Mouse (Mus musculus): ENCODE data around the gene Rbms3. TPM values are rescaled to one million over a fixed set of nuclear protein-coding genes. Genes with fewer than 3 reads are reported as not detected.

Gene Rbms3
- polyA plus RNA-seq, 1 experiment from 2014 or later, result 12.2 TPM

- Histone ChIP-seq H3K4me1 (replicated peaks; ENCODE audit: control insufficient read depth, insufficient read depth, low read length) (no peaks in the 10 kb centered on the region), H3K27ac (ENCODE audit: low read depth, low read length) (no peak overlapping the region), H3K27me3 (ENCODE audit: control insufficient read depth, insufficient read depth, low read length) (no peaks in the 10 kb centered on the region), H3K4me3 (ENCODE audit: low read depth, low read length) (no peak overlapping the region), H3K9ac (ENCODE audit: low read length) (no peak overlapping the region), H3K4me2 (ENCODE audit: low read depth, low read length, severe bottlenecking) (no peak overlapping the region), H3K36me3 (ENCODE audit: control insufficient read depth, insufficient read depth, low read length) (no peaks in the 10 kb centered on the region), H3K9me3 (ENCODE audit: control insufficient read depth, low read length) (no peaks in the 10 kb centered on the region)
- DNase-seq (ENCODE audit: low spot score) (no peak), ATAC-seq (replicated peaks; ENCODE audit: low FRiP score) (no peak)
- 96% methylated on average over 10 of the region's 10 CpGs for WGBS
Measured at GRCm38 (mm10) chr9:116596046-116596445, 1033.7 kb downstream of the Rbms3 start.

GRCm38 (mm10) chr9:116592486-116592885 is 1037.2 kb downstream of the Rbms3 start:
- H3K27ac ChIP-seq (ENCODE audit: low read depth, low read length), result no peak overlapping the region

GRCm38 (mm10) chr9:116591071-116591470 is 1038.6 kb downstream of the Rbms3 start:
- Histone ChIP-seq H3K27ac (ENCODE audit: low read depth, low read length) (no peak overlapping the region), H3K36me3 (ENCODE audit: control insufficient read depth, insufficient read depth, low read length) (no peaks in the 10 kb centered on the region), H3K4me3 (ENCODE audit: low read depth, low read length) (no peak overlapping the region), H3K4me2 (ENCODE audit: low read depth, low read length, severe bottlenecking) (no peak overlapping the region), H3K4me1 (replicated peaks; ENCODE audit: control insufficient read depth, insufficient read depth, low read length) (no peaks in the 10 kb centered on the region), H3K27me3 (ENCODE audit: control insufficient read depth, insufficient read depth, low read length) (no peaks in the 10 kb centered on the region), H3K9me3 (ENCODE audit: control insufficient read depth, low read length) (no peaks in the 10 kb centered on the region; the same call in 1 of the 2 replicates), H3K9ac (ENCODE audit: low read length) (no peak overlapping the region)
- DNase-seq (ENCODE audit: low spot score) (no peak), ATAC-seq (replicated peaks; ENCODE audit: low FRiP score) (no peak)
- 86% methylated on average over 9 of the region's 9 CpGs for WGBS

More at GRCm38 (mm10) chr9:116592486-116592885, 1037.2 kb downstream of the Rbms3 start:
- no peaks in the 10 kb centered on the region for H3K4me1 ChIP-seq (replicated peaks; ENCODE audit: control insufficient read depth, insufficient read depth, low read length)
- 74% methylated on average over 4 of the region's 4 CpGs for WGBS
- no peak overlapping the region for H3K4me3 ChIP-seq (ENCODE audit: low read depth, low read length)
- no peaks in the 10 kb centered on the region for H3K27me3 ChIP-seq (ENCODE audit: control insufficient read depth, insufficient read depth, low read length)
- no peak for ATAC-seq (replicated peaks; ENCODE audit: low FRiP score)
- H3K36me3 ChIP-seq (ENCODE audit: control insufficient read depth, insufficient read depth, low read length), result no peaks in the 10 kb centered on the region
- no peak overlapping the region for H3K9ac ChIP-seq (ENCODE audit: low read length)
- DNase-seq (ENCODE audit: low spot score), result no peak
- H3K9me3 ChIP-seq (ENCODE audit: control insufficient read depth, low read length), result no peaks in the 10 kb centered on the region; the same call in 1 of the 2 replicates
- H3K4me2 ChIP-seq (ENCODE audit: low read depth, low read length, severe bottlenecking), result no peak overlapping the region

GRCm38 (mm10) chr9:116569680-116570079 is 1060.0 kb downstream of the Rbms3 start:
- H3K9me3 ChIP-seq (ENCODE audit: control insufficient read depth, low read length), result no peaks in the 10 kb centered on the region
- no peak overlapping the region for H3K4me2 ChIP-seq (ENCODE audit: low read depth, low read length, severe bottlenecking)
- H3K27me3 ChIP-seq (ENCODE audit: control insufficient read depth, insufficient read depth, low read length), result no peaks in the 10 kb centered on the region
- ATAC-seq (replicated peaks; ENCODE audit: low FRiP score) (no peak), DNase-seq (ENCODE audit: low spot score) (no peak)
- H3K9ac ChIP-seq (ENCODE audit: low read length), result no peak overlapping the region
- H3K4me1 ChIP-seq (replicated peaks; ENCODE audit: control insufficient read depth, insufficient read depth, low read length), result no peaks in the 10 kb centered on the region
- WGBS, result 90% methylated on average over 2 of the region's 2 CpGs
- H3K27ac ChIP-seq (ENCODE audit: low read depth, low read length), result no peak overlapping the region
- no peaks in the 10 kb centered on the region for H3K36me3 ChIP-seq (ENCODE audit: control insufficient read depth, insufficient read depth, low read length)
- H3K4me3 ChIP-seq (ENCODE audit: low read depth, low read length), result no peak overlapping the region

GRCm38 (mm10) chr9:116566711-116567110 is 1063.0 kb downstream of the Rbms3 start:
- no peak for DNase-seq (ENCODE audit: low spot score)
- Histone ChIP-seq H3K36me3 (ENCODE audit: control insufficient read depth, insufficient read depth, low read length) (no peaks in the 10 kb centered on the region), H3K9ac (ENCODE audit: low read length) (no peak overlapping the region), H3K9me3 (ENCODE audit: control insufficient read depth, low read length) (no peaks in the 10 kb centered on the region), H3K4me3 (ENCODE audit: low read depth, low read length) (no peak overlapping the region), H3K4me1 (replicated peaks; ENCODE audit: control insufficient read depth, insufficient read depth, low read length) (no peaks in the 10 kb centered on the region), H3K27me3 (ENCODE audit: control insufficient read depth, insufficient read depth, low read length) (no peaks in the 10 kb centered on the region), H3K27ac (ENCODE audit: low read depth, low read length) (no peak overlapping the region), H3K4me2 (ENCODE audit: low read depth, low read length, severe bottlenecking) (no peak overlapping the region)
- 90% methylated on average over 7 of the region's 7 CpGs for WGBS
- no peak for ATAC-seq (replicated peaks; ENCODE audit: low FRiP score)

GRCm38 (mm10) chr9:116557781-116558180 is 1071.9 kb downstream of the Rbms3 start:
- H3K27me3 ChIP-seq (ENCODE audit: control insufficient read depth, insufficient read depth, low read length), result no peaks in the 10 kb centered on the region
- DNase-seq (ENCODE audit: low spot score) (no peak), ATAC-seq (replicated peaks; ENCODE audit: low FRiP score) (no peak)
- no peak overlapping the region for H3K4me3 ChIP-seq (ENCODE audit: low read depth, low read length)
- no peak overlapping the region for H3K9ac ChIP-seq (ENCODE audit: low read length)
- no peak overlapping the region for H3K4me2 ChIP-seq (ENCODE audit: low read depth, low read length, severe bottlenecking)
- H3K4me1 ChIP-seq (replicated peaks; ENCODE audit: control insufficient read depth, insufficient read depth, low read length), result no peaks in the 10 kb centered on the region
- no peaks in the 10 kb centered on the region for H3K9me3 ChIP-seq (ENCODE audit: control insufficient read depth, low read length)
- H3K36me3 ChIP-seq (ENCODE audit: control insufficient read depth, insufficient read depth, low read length), result no peaks in the 10 kb centered on the region
- H3K27ac ChIP-seq (ENCODE audit: low read depth, low read length), result no peak overlapping the region
- WGBS, result 94% methylated on average over 5 of the region's 5 CpGs

GRCm38 (mm10) chr9:116556641-116557040 is 1073.1 kb downstream of the Rbms3 start:
- 40% methylated on average over 8 of the region's 8 CpGs for WGBS
- Histone ChIP-seq H3K4me2 (ENCODE audit: low read depth, low read length, severe bottlenecking) (no peak overlapping the region), H3K9me3 (ENCODE audit: control insufficient read depth, low read length) (no peaks in the 10 kb centered on the region), H3K27ac (ENCODE audit: low read depth, low read length) (no peak overlapping the region), H3K9ac (ENCODE audit: low read length) (no peak overlapping the region), H3K36me3 (ENCODE audit: control insufficient read depth, insufficient read depth, low read length) (no peaks in the 10 kb centered on the region), H3K4me3 (ENCODE audit: low read depth, low read length) (no peak overlapping the region), H3K27me3 (ENCODE audit: control insufficient read depth, insufficient read depth, low read length) (no peaks in the 10 kb centered on the region), H3K4me1 (replicated peaks; ENCODE audit: control insufficient read depth, insufficient read depth, low read length) (no peaks in the 10 kb centered on the region)
- no peak for ATAC-seq (replicated peaks; ENCODE audit: low FRiP score)
- DNase-seq (ENCODE audit: low spot score), result no peak

GRCm38 (mm10) chr9:116553181-116553580 is 1076.5 kb downstream of the Rbms3 start:
- no peaks in the 10 kb centered on the region for H3K27me3 ChIP-seq (ENCODE audit: control insufficient read depth, insufficient read depth, low read length)
- no peaks in the 10 kb centered on the region for H3K4me1 ChIP-seq (replicated peaks; ENCODE audit: control insufficient read depth, insufficient read depth, low read length)
- no peaks in the 10 kb centered on the region for H3K36me3 ChIP-seq (ENCODE audit: control insufficient read depth, insufficient read depth, low read length)
- no peak overlapping the region for H3K4me3 ChIP-seq (ENCODE audit: low read depth, low read length)
- H3K9me3 ChIP-seq (ENCODE audit: control insufficient read depth, low read length), result no peaks in the 10 kb centered on the region
- ATAC-seq (replicated peaks; ENCODE audit: low FRiP score) (no peak), DNase-seq (ENCODE audit: low spot score) (no peak)
- no peak overlapping the region for H3K9ac ChIP-seq (ENCODE audit: low read length)
- 89% methylated on average over 3 of the region's 3 CpGs for WGBS
- no peak overlapping the region for H3K4me2 ChIP-seq (ENCODE audit: low read depth, low read length, severe bottlenecking)
- H3K27ac ChIP-seq (ENCODE audit: low read depth, low read length), result no peak overlapping the region

GRCm38 (mm10) chr9:116546156-116546555 is 1083.6 kb downstream of the Rbms3 start:
- no peaks in the 10 kb centered on the region for H3K9me3 ChIP-seq (ENCODE audit: control insufficient read depth, low read length)
- DNase-seq (ENCODE audit: low spot score), result no peak
- WGBS, result 95% methylated on average over 4 of the region's 4 CpGs

More at GRCm38 (mm10) chr9:116546156-116546555, 1083.6 kb downstream of the Rbms3 start:
- H3K9ac ChIP-seq (ENCODE audit: low read length), result no peak overlapping the region
- H3K36me3 ChIP-seq (ENCODE audit: control insufficient read depth, insufficient read depth, low read length), result no peaks in the 10 kb centered on the region
- no peaks in the 10 kb centered on the region for H3K4me1 ChIP-seq (replicated peaks; ENCODE audit: control insufficient read depth, insufficient read depth, low read length)
- no peak overlapping the region for H3K27ac ChIP-seq (ENCODE audit: low read depth, low read length)
- ATAC-seq (replicated peaks; ENCODE audit: low FRiP score), result no peak
- H3K4me2 ChIP-seq (ENCODE audit: low read depth, low read length, severe bottlenecking), result no peak overlapping the region
- no peak overlapping the region for H3K4me3 ChIP-seq (ENCODE audit: low read depth, low read length)
- no peaks in the 10 kb centered on the region for H3K27me3 ChIP-seq (ENCODE audit: control insufficient read depth, insufficient read depth, low read length)
